Mouse (Mus musculus) G1E (cell line): ENCODE results near the gene Srf.

Experiments
- CTCF ChIP-seq: IDR thresholded peaks from 2 replicates; pipeline ENCODE4 v1.5.1; 2012; ENCODE audit warnings: low read depth, low read length, inconsistent platforms, mixed read lengths
- GATA1 ChIP-seq: IDR thresholded peaks from 2 replicates; pipeline ENCODE4 v1.6.1; 2012; ENCODE audit warnings: borderline replicate concordance, low read length, inconsistent platforms, mixed read lengths
- POLR2AphosphoS5 ChIP-seq: IDR thresholded peaks from 2 replicates; pipeline ENCODE4 v1.6.1; 2012; ENCODE audit warnings: low read depth, low read length, inconsistent platforms; ENCODE audit not compliant: insufficient replicate concordance
- TAL1 ChIP-seq: conservative IDR thresholded peaks from 2 replicates; pipeline ENCODE4 v1.6.1; 2012; ENCODE audit warnings: low read depth, low read length, inconsistent platforms, mixed read lengths

- TF ChIP-seq CTCF (no peak), GATA1 (no peak), TAL1 (no peak), POLR2AphosphoS5 (no peak)
Observed at GRCm38 (mm10) chr17:46600569-46600968, 44.6 kb upstream of the Srf start.
